Mouse (Mus musculus) liver, embryonic 16.5 days (tissue): Measurements from ENCODE around the gene Dnase2a. TPM values are rescaled to one million over a fixed set of nuclear protein-coding genes. Genes with fewer than 3 reads are reported as not detected.

Experiments
- ATAC-seq: fragments of 200-750 bp; cut with Nextera tagmentation; 2 replicates; pipeline ENCODE4 v1.8.0; 2017; ENCODE audit warnings: low read depth, mild to moderate bottlenecking, moderate number of reproducible peaks, moderate library complexity
- H3K27ac ChIP-seq: fragments of 300-500 bp; sonication (generic); 2 replicates; pipeline ENCODE4 v1.5.1; 2014; ENCODE audit warnings: mild to moderate bottlenecking, low read length
- H3K27me3 ChIP-seq: fragments of 300-500 bp; sonication (generic); 2 replicates; pipeline ENCODE4 v1.6.1; 2014; ENCODE audit warnings: low read depth, low read length, mixed read lengths; ENCODE audit not compliant: control insufficient read depth, insufficient read depth
- H3K36me3 ChIP-seq: fragments of 300-500 bp; sonication (generic); 2 replicates; pipeline ENCODE4 v1.6.1; 2014; ENCODE audit warnings: mild to moderate bottlenecking; ENCODE audit not compliant: control insufficient read depth, insufficient read depth
- H3K4me1 ChIP-seq: fragments of 300-500 bp; sonication (generic); 2 replicates; pipeline ENCODE4 v1.6.1; 2014; ENCODE audit warnings: low read depth, low read length, mixed read lengths; ENCODE audit not compliant: control insufficient read depth
- H3K4me2 ChIP-seq: fragments of 300-500 bp; sonication (generic); 2 replicates; pipeline ENCODE4 v1.6.1; 2014; ENCODE audit warnings: low read depth, low read length, mixed read lengths
- H3K4me3 ChIP-seq: fragments of 300-500 bp; sonication (generic); 2 replicates; pipeline ENCODE4 v1.5.1; 2014; ENCODE audit warnings: low read depth, mild to moderate bottlenecking, low read length
- H3K9ac ChIP-seq: fragments of 300-500 bp; sonication (generic); 2 replicates; pipeline ENCODE4 v1.6.1; 2014; ENCODE audit warnings: low read depth, low read length
- H3K9me3 ChIP-seq: fragments of 300-500 bp; sonication (generic); replicated peaks from 2 replicates; pipeline ENCODE4 v1.6.1; 2016; ENCODE audit warnings: low read length; ENCODE audit not compliant: control insufficient read depth
- WGBS: fragments of 180-500 bp; shearing (Covaris S2); extraction: QIAGEN DNeasy Blood & Tissue Kit; methylation state at CpG from one replicate; pipeline ENCODE4 v1.1.7; 2014; ENCODE audit not compliant: insufficient replicate concordance; 5-methylcytosine and 5-hydroxymethylcytosine counted together
- microRNA-seq: library from miRNA; unstranded; fragments of <30 nt; microRNA quantifications from one replicate; pipeline ENCODE4, GENCODE M21; 2016
- polyA plus RNA-seq: library from polyadenylated mRNA; unstranded; fragments of >200 nt; fragmentation: Nextera tagmentation; extraction: Ambion mirVana; gene quantifications from 2 replicates; pipeline ENCODE4 v1.2.1, GENCODE M21; 2015

Gene Dnase2a
- polyA plus RNA-seq, 1 experiment from 2014 or later: 12.5 TPM

- Histone ChIP-seq H3K27me3 (no peaks in the 10 kb centered on the region), H3K27ac (peak within 1 kb of the TSS; percentile 97), H3K4me1 (peaks cover 64% of the 10 kb centered on the region), H3K9me3 (no peaks in the 10 kb centered on the region), H3K36me3 (peaks cover 41% of the 10 kb centered on the region), H3K9ac (peak within 1 kb of the TSS; percentile 84), H3K4me3 (peak within 1 kb of the TSS; percentile 75), H3K4me2 (peak within 1 kb of the TSS; percentile 88)
- under 1% methylated on average over 56 of the region's 56 CpGs for WGBS
- ATAC-seq: peak; percentile 68
Observed at GRCm38 (mm10) chr8:84969241-84970134, 61.1 kb downstream of the Dnase2a start, which contains the start of the genes Gm49661, Prdx2 and Rnaseh2a. Gene Gm49661 (minus strand): TSS chr8:84969433. Gene Prdx2 (plus strand): TSS chr8:84969587. Gene Rnaseh2a (minus strand): TSS chr8:84969767.

GRCm38 (mm10) chr8:84970135-84970790 lies 61.9 kb downstream of the Dnase2a start:
- Histone ChIP-seq H3K27me3 (no peaks in the 10 kb centered on the region), H3K4me1 (peaks cover 66% of the 10 kb centered on the region), H3K9me3 (no peaks in the 10 kb centered on the region), H3K27ac (peak overlapping the region; percentile 97), H3K36me3 (peaks cover 44% of the 10 kb centered on the region), H3K9ac (peak overlapping the region; percentile 84), H3K4me3 (peak overlapping the region; percentile 75), H3K4me2 (peak overlapping the region; percentile 88)
- 4% methylated on average over 21 of the region's 21 CpGs for WGBS
- ATAC-seq: no peak

GRCm38 (mm10) chr8:84970913-84971312 lies 62.6 kb downstream of the Dnase2a start:
- Histone ChIP-seq H3K27me3 (no peaks in the 10 kb centered on the region), H3K36me3 (peaks cover 44% of the 10 kb centered on the region), H3K9me3 (no peaks in the 10 kb centered on the region), H3K9ac (peak overlapping the region; percentile 84), H3K4me3 (peak overlapping the region; percentile 75), H3K27ac (peak overlapping the region; percentile 97), H3K4me2 (peak overlapping the region; percentile 98), H3K4me1 (peaks cover 73% of the 10 kb centered on the region)
- peak; percentile 84 for ATAC-seq
- 19% methylated on average over 5 of the region's 5 CpGs for WGBS

Small RNA genes within 50 kb of the gene (microRNA-seq; reads per million reads assigned to microRNA genes)
- not detected for gene Gm24197
- 4.2 reads per million, percentile 15 among the genes with 10 or more reads in this experiment for gene Mir7069

Other genes starting within 250 kb of the Dnase2a start
- 17.3 and 20.3 TPM in 2 replicates for gene Ier2, start 245.7 kb upstream of the Dnase2a start, polyA plus RNA-seq
- 27.3 and 27.7 TPM in 2 replicates for gene Trmt1, start 222.3 kb upstream of the Dnase2a start, polyA plus RNA-seq
- gene Nacc1, start 220.7 kb upstream of the Dnase2a start, polyA plus RNA-seq: 5.4 and 6.3 TPM in 2 replicates
- gene Lyl1, start 207.1 kb upstream of the Dnase2a start, polyA plus RNA-seq: 43.7 and 45.6 TPM in 2 replicates
- 7.0 and 7.8 TPM in 2 replicates for gene G430095P16Rik, start 185.6 kb upstream of the Dnase2a start, polyA plus RNA-seq
- 2.0 and 2.4 TPM in 2 replicates for gene Nfix, start 108.2 kb upstream of the Dnase2a start, polyA plus RNA-seq
- 2.5 and 3.0 TPM in 2 replicates for gene Dand5, start 85.7 kb upstream of the Dnase2a start, polyA plus RNA-seq
- gene Gadd45gip1, start 77.0 kb upstream of the Dnase2a start, polyA plus RNA-seq: 41.5 and 41.9 TPM in 2 replicates
- gene Rad23a, start 67.9 kb upstream of the Dnase2a start, polyA plus RNA-seq: 294 and 307 TPM in 2 replicates
- gene Calr, start 61.6 kb upstream of the Dnase2a start, polyA plus RNA-seq: 473 and 480 TPM in 2 replicates
- gene Farsa, start 51.6 kb upstream of the Dnase2a start, polyA plus RNA-seq: 52.7 and 53.1 TPM in 2 replicates
- 41.2 and 47.8 TPM in 2 replicates for gene Syce2, start 36.4 kb upstream of the Dnase2a start, polyA plus RNA-seq
- 65.7 and 73.0 TPM in 2 replicates for gene Gcdh, start 14.6 kb upstream of the Dnase2a start, polyA plus RNA-seq
- 394 and 409 TPM in 2 replicates for gene Klf1, start 6.6 kb upstream of the Dnase2a start, polyA plus RNA-seq
- gene Mast1, start 28.8 kb downstream of the Dnase2a start, polyA plus RNA-seq: 0.09 and 0.15 TPM in 2 replicates
- 0.20 and 0.44 TPM in 2 replicates for gene Rtbdn, start 38.4 kb downstream of the Dnase2a start, polyA plus RNA-seq
- 0.45 and 1.4 TPM in 2 replicates for gene Gm49661, start 60.9 kb downstream of the Dnase2a start, polyA plus RNA-seq
- 1,724 and 1,773 TPM in 2 replicates for gene Prdx2, start 61.0 kb downstream of the Dnase2a start, polyA plus RNA-seq
- 91.6 and 98.1 TPM in 2 replicates for gene Rnaseh2a, start 61.2 kb downstream of the Dnase2a start, polyA plus RNA-seq
- 10.6 and 16.5 TPM in 2 replicates for gene Junb, start 70.2 kb downstream of the Dnase2a start, polyA plus RNA-seq
- 8.5 and 9.5 TPM in 2 replicates for gene Hook2, start 82.0 kb downstream of the Dnase2a start, polyA plus RNA-seq
- gene Best2, start 106.0 kb downstream of the Dnase2a start, polyA plus RNA-seq: not detected in 2 replicates
- gene Asna1, start 116.7 kb downstream of the Dnase2a start, polyA plus RNA-seq: 48.6 and 55.8 TPM in 2 replicates
- gene Trir, start 118.3 kb downstream of the Dnase2a start, polyA plus RNA-seq: 49.2 and 50.0 TPM in 2 replicates
- gene Tnpo2, start 128.4 kb downstream of the Dnase2a start, polyA plus RNA-seq: 17.7 and 17.8 TPM in 2 replicates
- 10.3 and 10.4 TPM in 2 replicates for gene Fbxw9, start 151.5 kb downstream of the Dnase2a start, polyA plus RNA-seq
- gene Gm5741, start 159.4 kb downstream of the Dnase2a start, polyA plus RNA-seq: not detected in 2 replicates
- 23.5 and 25.7 TPM in 2 replicates for gene Dhps, start 163.2 kb downstream of the Dnase2a start, polyA plus RNA-seq
- gene Wdr83os, start 172.2 kb downstream of the Dnase2a start, polyA plus RNA-seq: 56.0 and 58.2 TPM in 2 replicates
- gene Wdr83, start 172.7 kb downstream of the Dnase2a start, polyA plus RNA-seq: 22.0 and 23.6 TPM in 2 replicates
- 38.7 and 44.4 TPM in 2 replicates for gene Man2b1, start 174.7 kb downstream of the Dnase2a start, polyA plus RNA-seq
- gene Zfp791, start 214.5 kb downstream of the Dnase2a start, polyA plus RNA-seq: 2.6 and 3.4 TPM in 2 replicates
- not detected in 2 replicates for gene Cks1brt, start 243.4 kb downstream of the Dnase2a start, polyA plus RNA-seq